19 mouse cellular contexts compared by ENCODE assay signal in genomic region chr6:88107661-88108535, GRCm38 (mm10). TPM values are rescaled to one million over a fixed set of nuclear protein-coding genes. Genes with fewer than 3 reads are reported as not detected.
DNase-seq lines count a peak whose midpoint lies in the region; ATAC-seq and TF ChIP-seq lines count a peak whose summit lies in the region.
"Had no signal": no experiment of that assay in that cellular context is flagged by ENCODE, and none has a peak within 500 bp of the region (broad histone marks: within the 10 kb centered on the region; RNA-seq: fewer than 3 reads in every experiment).

No protein-coding gene starts in this region.

- peak overlapping the region; percentile 79 for H3K4me3 ChIP-seq in E14TG2a.4 (replicated peaks; ENCODE audit: low read length)
- no peak overlapping the region for H3K4me3 ChIP-seq in liver, embryonic 16.5 days (ENCODE audit: low read depth, low read length)
- H3K4me3 ChIP-seq in kidney, embryonic 14.5 days (ENCODE audit: low read length), result no peak overlapping the region
- H3K4me3 ChIP-seq in forebrain, postnatal 0 days (ENCODE audit: low read depth, low read length), result no peak overlapping the region
- H3K4me3 ChIP-seq: embryonic facial prominence, embryonic 15.5 days; heart, embryonic 12.5 days; myocyte had no signal

- intact Hi-C loops in left cerebral cortex, postnatal 10 days (cut with DNase I), result no loop called here

- DNase-seq in 416B (ENCODE audit: low read depth) (peak; percentile 85), ZHBTc4 (ENCODE audit: low read depth, low spot score) (peak; percentile 84)
- no peak for DNase-seq in forebrain, postnatal 0 days
- DNase-seq in cerebellum, adult 11 months, result no peak
- DNase-seq in left cerebral cortex, postnatal 10 days (ENCODE audit: extremely low spot score in 1 of 2, low spot score in 2 of 2), result no peak
- DNase-seq: gastrocnemius, postnatal 36 days; right cerebral cortex, adult 18-20 months; thymus, adult 18-20 months had no signal

- WGBS in liver, embryonic 16.5 days (ENCODE audit: insufficient replicate concordance), result 45% methylated on average over 10 of the region's 10 CpGs
- WGBS in kidney, embryonic 14.5 days, result 87% methylated on average over 10 of the region's 10 CpGs
- WGBS in forebrain, postnatal 0 days, result 89% methylated on average over 10 of the region's 10 CpGs

- no peaks in the 10 kb centered on the region for H3K9me3 ChIP-seq in E14TG2a.4 (ENCODE audit: low read length)
- H3K9me3 ChIP-seq in liver, embryonic 16.5 days (replicated peaks; ENCODE audit: control insufficient read depth, low read length), result no peaks in the 10 kb centered on the region
- no peaks in the 10 kb centered on the region for H3K9me3 ChIP-seq in kidney, embryonic 14.5 days (ENCODE audit: control insufficient read depth, low read length)
- H3K9me3 ChIP-seq in forebrain, postnatal 0 days (ENCODE audit: low read length), result no peaks in the 10 kb centered on the region
- H3K9me3 ChIP-seq: embryonic facial prominence, embryonic 15.5 days; heart, embryonic 12.5 days had no signal

- H3K36me3 ChIP-seq in E14TG2a.4 (ENCODE audit: insufficient read depth, low read length), result peaks cover 25% of the 10 kb centered on the region
- H3K36me3 ChIP-seq in liver, embryonic 16.5 days (ENCODE audit: control insufficient read depth, insufficient read depth), result peaks cover 12% of the 10 kb centered on the region
- H3K36me3 ChIP-seq in kidney, embryonic 14.5 days (ENCODE audit: control insufficient read depth, insufficient read depth, low read length), result peaks cover 20% of the 10 kb centered on the region
- H3K36me3 ChIP-seq in forebrain, postnatal 0 days (ENCODE audit: insufficient read depth), result peaks cover 19% of the 10 kb centered on the region

- H3K4me1 ChIP-seq in E14TG2a.4 (replicated peaks; ENCODE audit: low read depth, low read length), result peaks cover 76% of the 10 kb centered on the region
- peaks cover 35% of the 10 kb centered on the region for H3K4me1 ChIP-seq in liver, embryonic 16.5 days (ENCODE audit: control insufficient read depth, low read depth, low read length)
- peaks cover 3% of the 10 kb centered on the region; the same call in 1 of the 2 replicates for H3K4me1 ChIP-seq in kidney, embryonic 14.5 days (ENCODE audit: control insufficient read depth, insufficient read depth, low read length)
- H3K4me1 ChIP-seq in forebrain, postnatal 0 days (ENCODE audit: insufficient read depth), result peaks cover 4% of the 10 kb centered on the region; the same call in 1 of the 2 replicates

- no peak overlapping the region for H3K4me2 ChIP-seq in liver, embryonic 16.5 days (ENCODE audit: low read depth, low read length)
- no peak overlapping the region for H3K4me2 ChIP-seq in kidney, embryonic 14.5 days (replicated peaks; ENCODE audit: low read depth, low read length)
- no peak overlapping the region for H3K4me2 ChIP-seq in forebrain, postnatal 0 days (ENCODE audit: low read depth)
- H3K4me2 ChIP-seq: embryonic facial prominence, embryonic 15.5 days; heart, embryonic 12.5 days; midbrain, embryonic 11.5 days had no signal

- H3K9ac ChIP-seq in liver, embryonic 16.5 days (ENCODE audit: low read depth, low read length), result no peak overlapping the region
- H3K9ac ChIP-seq in kidney, embryonic 14.5 days (ENCODE audit: low read depth, low read length), result no peak overlapping the region
- H3K9ac ChIP-seq in forebrain, postnatal 0 days, result no peak overlapping the region
- H3K9ac ChIP-seq: embryonic facial prominence, embryonic 15.5 days; heart, embryonic 12.5 days had no signal

- TF ChIP-seq CTCF in E14TG2a.4 (conservative IDR thresholded peaks at IDR 0.05; ENCODE audit: low read length), result no peak
- TF ChIP-seq CTCF in forebrain, postnatal 0 days (IDR thresholded peaks at IDR 0.05; ENCODE audit: low read depth), result no peak

- no peak for ATAC-seq in liver, embryonic 16.5 days (ENCODE audit: low read depth)
- ATAC-seq in kidney, embryonic 14.5 days (ENCODE audit: low FRiP score, low TSS enrichment), result no peak
- ATAC-seq in forebrain, postnatal 0 days, result no peak
- ATAC-seq: CD4-positive, CD25-positive, alpha-beta regulatory T cell, adult 4 months; hindbrain, embryonic 16.5 days; intestine, postnatal 0 days had no signal

- 0 out of 2 replicates have a peak overlapping the region, but pooled peaks have one; percentile 11 for H3K27ac ChIP-seq in liver, embryonic 16.5 days (ENCODE audit: low read length)
- H3K27ac ChIP-seq in kidney, embryonic 14.5 days (ENCODE audit: low read depth, low read length), result no peak overlapping the region
- H3K27ac ChIP-seq in forebrain, postnatal 0 days (ENCODE audit: low read depth, low read length), result no peak overlapping the region
- H3K27ac ChIP-seq: embryonic facial prominence, embryonic 15.5 days; kidney, postnatal 0 days had no signal

- no peaks in the 10 kb centered on the region for H3K27me3 ChIP-seq in E14TG2a.4 (ENCODE audit: insufficient read depth, low read length)
- H3K27me3 ChIP-seq in liver, embryonic 16.5 days (ENCODE audit: control insufficient read depth, insufficient read depth, low read depth, low read length), result no peaks in the 10 kb centered on the region
- H3K27me3 ChIP-seq in kidney, embryonic 14.5 days (ENCODE audit: control insufficient read depth, insufficient read depth, low read length), result no peaks in the 10 kb centered on the region
- H3K27me3 ChIP-seq in forebrain, postnatal 0 days (ENCODE audit: insufficient read depth, low read length), result no peaks in the 10 kb centered on the region
- H3K27me3 ChIP-seq: embryonic facial prominence, embryonic 15.5 days had no signal

RNA-seq across cellular contexts. Expression of gene Rpn1, which starts 23.6 kb away (rescaled TPM):
- 173 and 183 TPM in 2 replicates for polyA plus RNA-seq in liver, embryonic 16.5 days (2015; fragmentation: Nextera tagmentation; extraction: Ambion mirVana)
- polyA plus RNA-seq in kidney, embryonic 14.5 days (2014; fragmentation: Nextera tagmentation; extraction: Ambion mirVana), result 294 and 402 TPM in 2 replicates
- 156 and 192 TPM in 2 replicates for total RNA-seq in forebrain, postnatal 0 days (2014; rRNA removed)
- 242 and 248 TPM in 2 replicates for polyA plus RNA-seq in forebrain, postnatal 0 days (2015; fragmentation: Nextera tagmentation; extraction: Ambion mirVana)
- 100 to 1,000 TPM; 179 to 193 TPM for total RNA-seq in left cerebral cortex, postnatal 10 days (2021)

Comparison
In these comparisons a context has a peak if more than half of its experiments do, and no peak if none do; other contexts are left out.
1. DNase-seq: peak in 416B (single experiment) and ZHBTc4 (single experiment); none in forebrain, postnatal 0 days (single experiment), cerebellum, adult 11 months (single experiment) and left cerebral cortex, postnatal 10 days (0 of 2).